Mouse (Mus musculus) heart, embryonic 10.5 days (tissue): ENCODE measurements around the gene Ak5. TPM values are rescaled to one million over a fixed set of nuclear protein-coding genes. Genes with fewer than 3 reads are reported as not detected.
"Not testable (repeated sequence)": the region's sequence is repeated elsewhere in the genome, so short reads cannot be mapped to it uniquely, and the experiment has no call there.

Experiments
- DNase-seq: peaks from one replicate; pipeline ENCODE4 v3.0.0-alpha.2; 2017; ENCODE audit warnings: low spot score
- H3K27ac ChIP-seq: fragments of 300-500 bp; sonication (generic); 2 replicates; pipeline ENCODE4 v1.5.1; 2016; ENCODE audit warnings: mild to moderate bottlenecking
- H3K27me3 ChIP-seq: fragments of 300-500 bp; sonication (generic); 2 replicates; pipeline ENCODE4 v1.6.1; 2016; ENCODE audit warnings: mild to moderate bottlenecking; ENCODE audit not compliant: poor library complexity, insufficient read depth, severe bottlenecking
- H3K36me3 ChIP-seq: fragments of 300-500 bp; sonication (generic); 2 replicates; pipeline ENCODE4 v1.6.1; 2016; ENCODE audit warnings: mild to moderate bottlenecking, moderate library complexity
- H3K4me1 ChIP-seq: fragments of 300-500 bp; sonication (generic); 2 replicates; pipeline ENCODE4 v1.6.1; 2016; ENCODE audit warnings: mild to moderate bottlenecking
- H3K4me3 ChIP-seq: fragments of 300-500 bp; sonication (generic); 2 replicates; pipeline ENCODE4 v1.5.1; 2016; ENCODE audit warnings: mild to moderate bottlenecking, moderate library complexity
- H3K9me3 ChIP-seq: fragments of 300-500 bp; sonication (generic); 2 replicates; pipeline ENCODE4 v1.6.1; 2016; ENCODE audit warnings: mild to moderate bottlenecking, moderate library complexity
- WGBS: fragments of 180-500 bp; shearing (Covaris S2); methylation state at CpG from one replicate; pipeline ENCODE4 v1.1.7; 2016; 5-methylcytosine and 5-hydroxymethylcytosine counted together
- polyA plus RNA-seq: library from polyadenylated mRNA; unstranded; fragments of >200 nt; fragmentation: Nextera tagmentation; extraction: Ambion mirVana; gene quantifications from 2 replicates; pipeline ENCODE4 v1.2.1, GENCODE M21; 2016

The Ak5 gene
- polyA plus RNA-seq, 1 experiment from 2014 or later: 3.0 TPM

DNA sequence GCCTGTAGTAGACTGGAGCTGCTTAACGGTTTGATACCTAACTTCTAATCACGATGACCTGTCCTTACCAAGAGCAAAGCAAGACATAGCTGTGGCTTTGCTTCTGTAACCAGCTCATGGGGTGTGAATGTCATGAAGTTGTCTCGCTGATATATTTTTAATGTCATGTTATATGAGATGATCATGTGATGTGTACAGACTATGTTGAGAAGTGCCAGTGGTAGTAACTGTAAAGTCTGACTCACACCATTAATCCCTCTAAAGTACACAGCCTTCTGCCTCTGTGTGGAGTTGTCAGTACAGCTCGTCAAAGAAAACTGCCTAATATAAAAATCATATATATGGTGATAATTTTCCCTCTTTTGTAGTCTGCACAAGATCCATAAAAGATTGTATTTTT is 209.3 kb downstream of the Ak5 start:
- not testable (repeated sequence) for H3K9me3 ChIP-seq, H3K27me3 ChIP-seq, H3K27ac ChIP-seq, H3K4me3 ChIP-seq, DNase-seq
- WGBS: 91% methylated on average over 4 of the region's 4 CpGs
- H3K36me3 ChIP-seq: peaks cover 74% of the 10 kb centered on the region
- peaks cover 14% of the 10 kb centered on the region; the same call in 1 of the 2 replicates for H3K4me1 ChIP-seq

DNA sequence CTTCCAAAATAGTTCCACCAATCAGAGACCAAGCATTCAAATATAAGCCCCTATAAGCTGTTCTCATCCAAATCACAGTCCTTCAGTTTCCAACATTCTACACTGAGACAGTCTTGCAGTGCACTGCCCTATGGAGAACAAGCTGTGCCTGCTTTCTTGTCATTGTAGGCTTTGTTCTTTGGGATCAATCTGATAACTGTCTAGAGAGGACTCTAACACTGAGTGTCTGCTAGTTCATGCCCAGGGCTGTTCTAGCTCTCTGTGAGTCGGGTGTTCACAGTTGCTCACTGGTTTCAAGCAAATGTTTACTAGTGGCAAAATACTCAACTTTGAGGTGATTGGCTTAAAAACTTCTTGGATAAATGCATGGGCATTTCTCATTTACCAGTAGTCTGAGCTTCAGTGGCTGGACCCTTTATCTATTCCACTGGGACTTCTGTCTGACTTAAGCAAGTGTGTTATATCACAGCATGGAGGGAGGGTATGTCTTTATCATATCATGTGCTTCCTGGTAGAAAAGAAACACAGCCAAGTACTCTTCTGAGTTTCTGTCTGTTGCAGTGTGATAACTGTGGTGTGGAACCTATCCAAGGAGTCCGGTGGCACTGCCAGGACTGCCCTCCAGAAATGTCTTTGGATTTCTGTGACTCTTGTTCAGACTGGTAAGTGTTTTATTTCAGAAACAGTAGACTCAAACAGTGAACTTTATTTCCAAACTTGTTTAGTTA is 210.7 kb downstream of the Ak5 start:
- no peak overlapping the region for H3K4me3 ChIP-seq
- H3K36me3 ChIP-seq: peaks cover 73% of the 10 kb centered on the region
- H3K4me1 ChIP-seq: peaks cover 14% of the 10 kb centered on the region; the same call in 1 of the 2 replicates
- H3K27ac ChIP-seq: no peak overlapping the region
- no peaks in the 10 kb centered on the region for H3K9me3 ChIP-seq
- no peak for DNase-seq
- H3K27me3 ChIP-seq: no peaks in the 10 kb centered on the region
- WGBS: 69% methylated on average over 2 of the region's 2 CpGs

DNA sequence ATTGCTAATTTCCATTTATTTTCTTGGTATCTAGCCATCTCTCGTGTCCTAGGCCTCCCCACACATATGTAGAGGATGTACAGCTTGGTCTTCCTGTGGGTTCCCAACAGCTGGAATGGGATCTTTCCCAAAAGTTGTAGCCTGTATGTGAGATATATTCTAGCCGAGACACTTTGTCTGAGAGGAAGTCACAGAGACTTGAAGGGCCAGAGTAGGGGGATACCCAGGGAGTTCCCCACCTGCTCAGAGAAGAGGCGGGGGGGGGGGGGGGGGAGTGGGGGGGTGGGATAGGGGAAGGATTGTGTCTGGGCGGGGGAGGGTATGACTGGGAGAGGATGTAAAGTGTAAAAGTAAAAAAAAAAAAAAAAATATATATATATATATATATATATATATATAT is 215.0 kb downstream of the Ak5 start:
- DNase-seq: no peak
- H3K27me3 ChIP-seq: no peaks in the 10 kb centered on the region
- no peaks in the 10 kb centered on the region for H3K4me1 ChIP-seq
- H3K9me3 ChIP-seq: no peaks in the 10 kb centered on the region
- WGBS: 86% methylated on average over 2 of the region's 4 CpGs
- H3K27ac ChIP-seq: no peak overlapping the region
- no peak overlapping the region for H3K4me3 ChIP-seq
- H3K36me3 ChIP-seq: peaks cover 83% of the 10 kb centered on the region

DNA sequence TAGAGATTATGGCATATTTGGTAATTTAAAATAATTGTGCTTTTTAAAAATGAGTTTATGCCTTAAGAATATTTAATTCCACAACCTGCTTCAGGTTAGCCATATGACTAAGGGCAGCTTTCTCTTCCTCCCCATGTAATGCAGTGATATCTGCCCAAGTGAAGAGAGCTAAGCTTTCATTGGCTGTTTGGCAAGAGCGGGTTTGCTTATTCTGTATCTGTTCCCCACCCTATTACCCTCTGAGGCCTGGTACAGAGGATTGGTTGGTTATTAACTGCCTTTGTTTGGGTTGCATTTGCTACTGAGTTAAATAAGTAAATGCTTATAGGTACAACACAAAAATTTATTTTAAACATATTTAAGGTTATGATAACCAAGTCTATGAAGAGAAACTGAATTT is 221.2 kb downstream of the Ak5 start:
- no peaks in the 10 kb centered on the region for H3K4me1 ChIP-seq
- no peak for DNase-seq
- WGBS: 91% methylated on average over 1 of the region's 1 CpGs
- H3K4me3 ChIP-seq: no peak overlapping the region
- peaks cover 29% of the 10 kb centered on the region for H3K36me3 ChIP-seq
- H3K9me3 ChIP-seq: no peaks in the 10 kb centered on the region
- no peak overlapping the region for H3K27ac ChIP-seq
- H3K27me3 ChIP-seq: no peaks in the 10 kb centered on the region

DNA sequence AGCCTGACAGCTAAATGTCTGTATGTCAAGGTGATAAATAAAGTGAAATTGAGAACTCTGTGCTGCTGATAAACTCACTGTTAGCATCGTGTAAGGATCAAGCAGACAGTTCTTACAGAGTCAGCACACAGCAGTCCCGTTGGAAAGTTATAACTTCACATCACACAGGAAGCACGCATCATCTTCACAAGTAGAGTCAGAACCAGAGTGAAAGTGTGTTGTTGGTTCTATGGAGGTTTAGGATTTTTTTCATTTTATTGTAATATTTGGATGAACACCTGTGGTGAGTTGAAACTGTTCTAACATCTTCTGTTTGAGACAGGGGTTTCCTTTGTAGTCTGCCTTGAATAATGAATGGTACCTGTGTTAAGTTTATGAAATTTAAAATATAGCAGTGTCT is 224.0 kb downstream of the Ak5 start:
- 85% methylated on average over 3 of the region's 3 CpGs for WGBS
- no peak for DNase-seq
- H3K9me3 ChIP-seq: no peaks in the 10 kb centered on the region
- no peak overlapping the region for H3K27ac ChIP-seq
- no peak overlapping the region for H3K4me3 ChIP-seq
- peaks cover 4% of the 10 kb centered on the region for H3K36me3 ChIP-seq
- no peaks in the 10 kb centered on the region for H3K27me3 ChIP-seq
- H3K4me1 ChIP-seq: no peaks in the 10 kb centered on the region

DNA sequence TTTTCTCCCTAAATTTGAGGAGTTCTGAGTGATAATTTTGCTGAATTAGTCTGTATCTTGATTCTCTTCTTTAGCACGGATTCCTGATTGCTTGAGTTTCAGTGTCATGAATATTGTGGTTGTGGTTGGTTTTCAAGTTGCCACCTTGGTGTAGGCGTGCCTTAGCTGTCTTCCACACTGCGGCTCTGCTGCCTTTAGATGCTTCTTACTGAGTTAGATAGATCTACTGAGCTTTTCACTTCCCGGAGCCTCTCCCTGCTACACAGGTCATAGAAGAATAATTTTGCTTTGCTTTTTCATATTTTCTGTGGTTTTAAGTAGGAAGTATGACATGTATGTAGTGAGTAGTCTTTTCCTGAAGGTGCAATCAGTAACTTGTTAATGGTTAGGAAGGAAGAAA is 225.4 kb downstream of the Ak5 start:
- Histone ChIP-seq H3K4me1 (no peaks in the 10 kb centered on the region), H3K9me3 (no peaks in the 10 kb centered on the region), H3K4me3 (no peak overlapping the region), H3K27me3 (no peaks in the 10 kb centered on the region), H3K36me3 (peaks cover 6% of the 10 kb centered on the region), H3K27ac (no peak overlapping the region)
- WGBS: 94% methylated on average over 4 of the region's 4 CpGs
- no peak for DNase-seq

DNA sequence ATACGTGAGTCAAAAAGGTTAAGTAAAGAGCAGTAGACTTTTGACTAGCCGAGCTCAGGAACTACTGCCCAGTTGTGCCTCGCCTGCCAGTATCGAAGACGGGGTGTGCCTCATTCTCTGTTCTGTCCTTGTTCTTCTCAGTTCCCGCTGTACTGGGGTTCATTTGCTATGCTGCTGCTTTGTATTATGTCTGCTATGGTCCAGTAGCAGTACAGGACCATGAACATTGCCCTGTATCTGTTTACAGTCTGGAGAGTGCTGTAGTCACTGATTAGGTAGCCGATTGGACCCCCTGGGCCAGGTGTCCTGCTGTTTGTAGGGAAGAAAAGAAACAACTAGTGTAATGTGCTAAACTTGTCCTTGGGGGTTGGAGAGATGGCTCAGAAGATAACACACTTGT is 230.1 kb downstream of the Ak5 start:
- H3K9me3 ChIP-seq: no peaks in the 10 kb centered on the region
- 95% methylated on average over 7 of the region's 7 CpGs for WGBS
- H3K27ac ChIP-seq: no peak overlapping the region
- peaks cover 19% of the 10 kb centered on the region for H3K36me3 ChIP-seq
- no peak for DNase-seq
- no peaks in the 10 kb centered on the region for H3K4me1 ChIP-seq
- H3K27me3 ChIP-seq: no peaks in the 10 kb centered on the region
- H3K4me3 ChIP-seq: no peak overlapping the region

DNA sequence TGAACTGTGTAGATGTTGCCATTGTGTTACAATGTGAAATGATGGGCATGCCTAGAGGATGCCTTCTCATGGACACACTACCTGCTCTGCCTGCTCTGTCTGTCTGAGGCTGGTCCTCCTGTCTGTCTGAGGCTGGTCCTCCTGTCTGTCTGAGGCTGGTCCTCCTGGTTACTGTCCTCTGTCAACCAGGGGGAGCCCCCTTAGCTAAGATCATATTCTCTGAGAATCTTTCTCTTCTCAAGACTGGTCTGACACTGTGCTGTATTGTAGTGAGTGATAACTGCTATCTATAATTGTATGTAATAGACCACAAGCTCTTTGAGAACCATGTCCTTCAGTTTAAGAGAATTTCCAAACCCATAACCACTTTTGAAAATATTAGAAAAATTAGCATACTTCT is 232.6 kb downstream of the Ak5 start:
- peaks cover 19% of the 10 kb centered on the region for H3K36me3 ChIP-seq
- no peak overlapping the region for H3K27ac ChIP-seq
- no peaks in the 10 kb centered on the region for H3K9me3 ChIP-seq
- H3K27me3 ChIP-seq: no peaks in the 10 kb centered on the region
- no peaks in the 10 kb centered on the region for H3K4me1 ChIP-seq
- no peak overlapping the region for H3K4me3 ChIP-seq
- DNase-seq: no peak

DNA sequence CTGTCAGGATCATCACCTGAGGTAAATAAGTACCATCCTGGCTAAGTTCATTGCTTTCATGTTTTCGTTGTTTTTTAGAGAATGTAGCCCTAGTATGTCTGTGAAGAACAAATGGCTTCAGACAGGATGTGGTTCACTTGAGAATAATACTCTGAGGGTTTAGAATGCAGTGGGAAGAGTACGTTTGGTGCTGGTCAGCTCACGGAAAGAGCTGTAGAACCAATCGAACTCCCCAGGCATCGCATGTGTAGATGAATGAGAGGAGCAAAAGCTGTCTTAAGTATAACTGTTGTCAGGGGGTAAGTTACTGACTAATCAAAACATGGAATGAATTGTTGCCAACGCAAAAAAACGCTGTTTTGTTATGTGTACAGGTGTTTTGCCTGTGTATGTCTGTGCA is 235.5 kb downstream of the Ak5 start:
- WGBS: 96% methylated on average over 7 of the region's 7 CpGs

DNA sequence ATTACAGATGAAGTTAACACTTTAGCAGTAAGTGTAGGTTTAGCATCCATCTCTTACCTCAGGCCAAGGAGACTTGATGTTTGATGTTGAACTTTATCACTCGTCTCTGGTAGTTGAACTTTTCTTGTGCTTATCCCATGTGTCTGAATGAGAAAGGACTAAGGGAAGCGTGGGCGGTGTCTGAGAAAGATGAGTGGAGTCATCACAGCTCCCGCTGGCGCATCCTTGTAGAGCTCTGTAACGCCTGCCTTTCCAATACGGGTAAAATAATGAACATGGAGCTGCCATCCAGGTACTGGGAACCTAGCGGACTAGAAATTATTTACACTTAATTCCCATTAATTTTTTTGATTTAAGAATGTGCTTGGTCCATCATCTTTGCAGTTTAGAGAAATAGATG is 239.2 kb downstream of the Ak5 start:
- Histone ChIP-seq H3K4me3 (no peak overlapping the region), H3K9me3 (no peaks in the 10 kb centered on the region), H3K36me3 (peaks cover 28% of the 10 kb centered on the region), H3K4me1 (no peaks in the 10 kb centered on the region), H3K27ac (no peak overlapping the region), H3K27me3 (no peaks in the 10 kb centered on the region)
- DNase-seq: no peak
- 91% methylated on average over 8 of the region's 8 CpGs for WGBS

More for the DNA sequence above, 235.5 kb downstream of the Ak5 start:
- Histone ChIP-seq H3K27ac (no peak overlapping the region), H3K36me3 (peaks cover 26% of the 10 kb centered on the region), H3K9me3 (no peaks in the 10 kb centered on the region), H3K4me3 (no peak overlapping the region), H3K27me3 (no peaks in the 10 kb centered on the region), H3K4me1 (no peaks in the 10 kb centered on the region)
- DNase-seq: no peak

Other genes with a start within 250 kb of the Ak5 start
- gene Pigk, start 45.7 kb upstream of the Ak5 start, polyA plus RNA-seq: 39.8 and 47.3 TPM in 2 replicates